Mouse (Mus musculus): ENCODE results near the gene Npcd.

The Npcd gene

GRCm38 (mm10) chr15:79765361-79765760 is 68.7 kb downstream of the Npcd start:
- no peak for DNase-seq (ENCODE audit: low read depth)

GRCm38 (mm10) chr15:79764539-79765267 is 69.3 kb downstream of the Npcd start:
- no peak for DNase-seq (ENCODE audit: low read depth)

- DNase-seq (ENCODE audit: low read depth), result no peak
Observed at GRCm38 (mm10) chr15:79763601-79764246, 70.3 kb downstream of the Npcd start.

GRCm38 (mm10) chr15:79763001-79763400 is 71.0 kb downstream of the Npcd start:
- no peak for DNase-seq (ENCODE audit: low read depth)

GRCm38 (mm10) chr15:79760956-79761355 is 73.1 kb downstream of the Npcd start:
- no peak for DNase-seq (ENCODE audit: low read depth)

- DNase-seq (ENCODE audit: low read depth), result no peak
Observed at GRCm38 (mm10) chr15:79757118-79757517, 76.9 kb downstream of the Npcd start.

GRCm38 (mm10) chr15:79755977-79756625 is 77.9 kb downstream of the Npcd start:
- DNase-seq (ENCODE audit: low read depth), result no peak

GRCm38 (mm10) chr15:79755176-79755575 is 78.9 kb downstream of the Npcd start:
- no peak for DNase-seq (ENCODE audit: low read depth)

- DNase-seq (ENCODE audit: low read depth), result peak; percentile 3
Observed at GRCm38 (mm10) chr15:79753873-79754272, 80.2 kb downstream of the Npcd start.

- DNase-seq (ENCODE audit: low read depth), result no peak
Observed at GRCm38 (mm10) chr15:79753420-79753752, 80.7 kb downstream of the Npcd start.

GRCm38 (mm10) chr15:79752742-79753419 is 81.2 kb downstream of the Npcd start:
- DNase-seq (ENCODE audit: low read depth), result peak; percentile 82

GRCm38 (mm10) chr15:79751772-79752171 is 82.3 kb downstream of the Npcd start:
- peak; percentile 55 for DNase-seq (ENCODE audit: low read depth)

GRCm38 (mm10) chr15:79750266-79750665 is 83.8 kb downstream of the Npcd start:
- DNase-seq (ENCODE audit: low read depth), result no peak

GRCm38 (mm10) chr15:79749162-79749561 is 84.9 kb downstream of the Npcd start:
- peak; percentile 10 for DNase-seq (ENCODE audit: low read depth)

GRCm38 (mm10) chr15:79747998-79748397 is 86.0 kb downstream of the Npcd start:
- DNase-seq (ENCODE audit: low read depth), result peak; percentile 44

- DNase-seq (ENCODE audit: low read depth), result no peak
Observed at GRCm38 (mm10) chr15:79745883-79746282, 88.2 kb downstream of the Npcd start.

- no peak for DNase-seq (ENCODE audit: low read depth)
Observed at GRCm38 (mm10) chr15:79745312-79745711, 88.7 kb downstream of the Npcd start.

GRCm38 (mm10) chr15:79744742-79745141 is 89.3 kb downstream of the Npcd start:
- no peak for DNase-seq (ENCODE audit: low read depth)

GRCm38 (mm10) chr15:79744001-79744400 is 90.0 kb downstream of the Npcd start:
- no peak for DNase-seq (ENCODE audit: low read depth)

- no peak for DNase-seq (ENCODE audit: low read depth)
Observed at GRCm38 (mm10) chr15:79742706-79743023, 91.4 kb downstream of the Npcd start.

- peak; percentile 93 for DNase-seq (ENCODE audit: low read depth)
Observed at GRCm38 (mm10) chr15:79741921-79742705, 91.9 kb downstream of the Npcd start, which contains the start of gene Sun2. Gene Sun2, minus strand, starts transcription at chr15:79742536.

Data from naive thymus-derived CD4-positive, alpha-beta T cell, adult 2 months (primary cell).